ENCODE assay signal across 8 mouse cellular contexts in genomic region chr1:23826887-23827758, GRCm38 (mm10).
DNase-seq lines count a peak whose midpoint lies in the region; ATAC-seq and TF ChIP-seq lines count a peak whose summit lies in the region.

No protein-coding gene starts in this region.

- peak; percentile 73 for ATAC-seq in forebrain, embryonic 14.5 days
- ATAC-seq in liver, postnatal 0 days: 0 out of 2 replicates have a peak, but pooled peaks have one; percentile 40
- peak; percentile 37; the same call in 1 of the 2 replicates for ATAC-seq in neural tube, embryonic 15.5 days (ENCODE audit: low FRiP score)

- peak; percentile 66 for DNase-seq in ES-E14 (ENCODE audit: low read depth, low spot score)
- DNase-seq in cerebellum, adult 11 months: peak; percentile 67
- DNase-seq in forebrain, embryonic 14.5 days (ENCODE audit: low spot score): peak; percentile 73
- peak; percentile 11 for DNase-seq in kidney, adult 11 months
- peak; percentile 44 for DNase-seq in liver, postnatal 0 days
- DNase-seq in ovary, postnatal 10 days (ENCODE audit: low spot score): no peak

- TF ChIP-seq CTCF in C2C12 (IDR thresholded peaks at IDR 0.05; ENCODE audit: control insufficient read depth, insufficient read depth, insufficient read length): peak; percentile 10
- TF ChIP-seq CTCF in liver, postnatal 0 days (IDR thresholded peaks at IDR 0.05; ENCODE audit: low read depth): peak; percentile 81

- H3K79me3 ChIP-seq in C2C12 (ENCODE audit: low read depth): no peaks in the 10 kb centered on the region

- no peaks in the 10 kb centered on the region for H3K79me2 ChIP-seq in C2C12 (ENCODE audit: control insufficient read depth, insufficient read depth)

- no peak overlapping the region for H3K9ac ChIP-seq in ES-E14 (ENCODE audit: insufficient read depth, low read depth, low read length, poor library complexity, severe bottlenecking)
- H3K9ac ChIP-seq in forebrain, embryonic 14.5 days (ENCODE audit: low read length): no peak overlapping the region
- no peak overlapping the region for H3K9ac ChIP-seq in liver, postnatal 0 days (replicated peaks)
- no peak overlapping the region for H3K9ac ChIP-seq in neural tube, embryonic 15.5 days (replicated peaks)

- no peaks in the 10 kb centered on the region for H3K36me3 ChIP-seq in C2C12 (ENCODE audit: control insufficient read depth, insufficient read depth)
- H3K36me3 ChIP-seq in ES-E14 (ENCODE audit: control insufficient read depth, insufficient read depth, low read length, poor library complexity, severe bottlenecking): no peaks in the 10 kb centered on the region
- no peaks in the 10 kb centered on the region for H3K36me3 ChIP-seq in forebrain, embryonic 14.5 days (ENCODE audit: control insufficient read depth, insufficient read depth, low read length)
- no peaks in the 10 kb centered on the region for H3K36me3 ChIP-seq in liver, postnatal 0 days (replicated peaks; ENCODE audit: insufficient read depth, low read length)
- H3K36me3 ChIP-seq in neural tube, embryonic 15.5 days: no peaks in the 10 kb centered on the region

- no peak overlapping the region for H3K27ac ChIP-seq in ES-E14 (ENCODE audit: insufficient read depth, low read depth, low read length, poor library complexity, severe bottlenecking)
- no peak overlapping the region for H3K27ac ChIP-seq in forebrain, embryonic 14.5 days (ENCODE audit: low read depth, low read length)
- H3K27ac ChIP-seq in liver, postnatal 0 days (ENCODE audit: low read depth): no peak overlapping the region
- H3K27ac ChIP-seq in neural tube, embryonic 15.5 days (replicated peaks): no peak overlapping the region

- 36% methylated on average over 13 of the region's 13 CpGs for WGBS in forebrain, embryonic 14.5 days
- WGBS in liver, postnatal 0 days (ENCODE audit: insufficient replicate concordance): 37% methylated on average over 13 of the region's 13 CpGs
- WGBS in neural tube, embryonic 15.5 days: 43% methylated on average over 13 of the region's 13 CpGs

- H3K4me2 ChIP-seq in forebrain, embryonic 14.5 days (ENCODE audit: low read length): no peak overlapping the region
- no peak overlapping the region for H3K4me2 ChIP-seq in liver, postnatal 0 days (ENCODE audit: low read depth, low read length)
- no peak overlapping the region for H3K4me2 ChIP-seq in neural tube, embryonic 15.5 days

- H3K9me3 ChIP-seq in ES-E14 (ENCODE audit: control insufficient read depth, insufficient read depth, low read depth, low read length): no peaks in the 10 kb centered on the region
- no peaks in the 10 kb centered on the region for H3K9me3 ChIP-seq in forebrain, embryonic 14.5 days (replicated peaks; ENCODE audit: control insufficient read depth, low read length)
- no peaks in the 10 kb centered on the region for H3K9me3 ChIP-seq in liver, postnatal 0 days (ENCODE audit: low read length)
- no peaks in the 10 kb centered on the region for H3K9me3 ChIP-seq in neural tube, embryonic 15.5 days (replicated peaks)

- TF ChIP-seq EP300 in liver, postnatal 0 days (IDR thresholded peaks at IDR 0.05; ENCODE audit: low read depth): no peak

- no peaks in the 10 kb centered on the region for H3K4me1 ChIP-seq in ES-E14 (ENCODE audit: control insufficient read depth in 2 of 2, insufficient read depth in 2 of 2, low read length in 2 of 2, poor library complexity in 1 of 2)
- no peaks in the 10 kb centered on the region for H3K4me1 ChIP-seq in forebrain, embryonic 14.5 days (ENCODE audit: control insufficient read depth, insufficient read depth, low read length)
- no peaks in the 10 kb centered on the region for H3K4me1 ChIP-seq in liver, postnatal 0 days (ENCODE audit: insufficient read depth)
- no peaks in the 10 kb centered on the region for H3K4me1 ChIP-seq in neural tube, embryonic 15.5 days

- no peak overlapping the region for H3ac ChIP-seq in C2C12 (ENCODE audit: control insufficient read depth, insufficient read length, low read depth)

- H3K4me3 ChIP-seq in C2C12 (ENCODE audit: insufficient read depth, poor library complexity, severe bottlenecking): no peak overlapping the region
- H3K4me3 ChIP-seq in ES-E14 (ENCODE audit: insufficient read depth in 1 of 2, low read depth in 1 of 2, low read length in 2 of 2, poor library complexity in 1 of 2, severe bottlenecking in 1 of 2): no peak overlapping the region
- no peak overlapping the region for H3K4me3 ChIP-seq in forebrain, embryonic 14.5 days (ENCODE audit: low read depth, low read length)
- H3K4me3 ChIP-seq in liver, postnatal 0 days (ENCODE audit: low read depth, low read length): no peak overlapping the region
- H3K4me3 ChIP-seq in neural tube, embryonic 15.5 days (replicated peaks): no peak overlapping the region

- in situ Hi-C loops in ES-E14 (cut with MboI; ENCODE audit: low sequenced_read_pairs in 2 of 2, unreplicated experiment in 2 of 2): loop anchor here in 1 of 2 experiments (10.0 kb wide), 1 partner anchor 338 kb away; no protein-coding TSS in a partner anchor

- H3K27me3 ChIP-seq in C2C12 (ENCODE audit: control insufficient read depth, insufficient read depth, insufficient read length): no peaks in the 10 kb centered on the region
- H3K27me3 ChIP-seq in forebrain, embryonic 14.5 days (replicated peaks; ENCODE audit: control insufficient read depth, insufficient read depth, low read length): no peaks in the 10 kb centered on the region
- no peaks in the 10 kb centered on the region for H3K27me3 ChIP-seq in liver, postnatal 0 days (ENCODE audit: insufficient read depth, low read length)
- no peaks in the 10 kb centered on the region for H3K27me3 ChIP-seq in neural tube, embryonic 15.5 days (replicated peaks)

TF ChIP-seq in C2C12, 6 proteins besides CTCF, POLR2A, EP300 and RAD21:
- TF ChIP-seq MAX (IDR thresholded peaks at IDR 0.05): no peak
- TF ChIP-seq USF1 (IDR thresholded peaks at IDR 0.05; ENCODE audit: low read depth): no peak
- TF ChIP-seq MYOG (IDR thresholded peaks at IDR 0.05; ENCODE audit: control insufficient read depth, extremely low read depth, insufficient read length): no peak
- TF ChIP-seq CEBPB (IDR thresholded peaks at IDR 0.05; ENCODE audit: low read depth): no peak
- no peak for TF ChIP-seq MYOD1 (IDR thresholded peaks at IDR 0.05; ENCODE audit: control insufficient read depth, insufficient read length, low read depth)
- TF ChIP-seq FOSL1 (IDR thresholded peaks at IDR 0.05; ENCODE audit: insufficient read depth, low read length, poor library complexity, severe bottlenecking): no peak
TF ChIP-seq in C2C12: peak in this region for 0.

TF ChIP-seq in ES-E14, 5 proteins besides CTCF, POLR2A, EP300 and RAD21:
- TF ChIP-seq ZNF384 (IDR thresholded peaks at IDR 0.05; ENCODE audit: low read depth, low read length) (no peak), ZC3H11A (IDR thresholded peaks at IDR 0.05; ENCODE audit: borderline replicate concordance, low read depth, low read length) (peak; percentile 37; the same call in 1 of the 2 replicates)
